Comparison of ENCODE assay signal across 1 mouse cellular context in the genomic region with DNA sequence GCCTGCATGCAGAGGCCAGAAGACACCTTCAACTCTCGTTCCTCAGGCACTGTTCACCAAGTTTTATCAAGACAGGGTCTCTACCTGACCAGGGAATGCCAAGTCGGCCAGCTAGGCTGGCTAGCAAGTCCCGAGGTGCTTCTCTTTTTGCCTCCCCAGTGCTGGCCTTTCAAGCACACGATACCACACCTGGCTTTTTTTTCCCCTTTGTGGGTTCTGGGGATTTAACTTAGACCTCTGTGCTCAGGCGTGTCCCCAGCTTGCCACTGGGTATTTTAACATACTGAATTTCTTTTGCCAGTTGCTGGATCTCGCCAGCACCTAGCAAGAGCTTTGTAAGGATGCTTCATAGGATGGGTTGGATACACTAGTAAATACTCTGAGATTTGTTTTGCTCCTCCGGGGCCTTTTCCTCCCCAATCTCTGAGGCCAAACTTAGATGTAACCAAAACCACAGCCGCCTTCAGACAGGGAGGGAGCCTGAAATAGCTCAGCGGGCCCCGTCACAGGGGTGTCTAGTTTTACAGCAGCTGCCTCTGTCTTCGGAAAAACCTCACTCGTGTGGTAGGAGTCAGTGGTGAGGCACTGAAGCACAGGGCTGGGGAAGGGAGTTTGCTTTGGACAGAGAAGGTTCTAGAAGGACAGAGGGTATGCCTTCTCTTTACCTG.
A peak's percentile ranks its signal among the peaks of the same experiment; 100 is the strongest.
TF ChIP-seq lines count a peak whose summit lies in the region.

No protein-coding gene starts in this region.

TF ChIP-seq in CH12.LX, 34 proteins besides CTCF, POLR2A, EP300 and RAD21 (continued from another document):
- peak; percentile 97 for TF ChIP-seq MEF2A (IDR thresholded peaks at IDR 0.05; ENCODE audit: borderline replicate concordance, low read depth, low read length)
- peak; percentile 57; the same call in 1 of the 2 replicates for TF ChIP-seq ETS1 (conservative IDR thresholded peaks at IDR 0.05; ENCODE audit: low read depth, low read length)
- peak; percentile 34; the same call in 1 of the 2 replicates for TF ChIP-seq CHD2 (IDR thresholded peaks at IDR 0.05; ENCODE audit: low read length)
- no peak; the same call in 1 of the 2 replicates for TF ChIP-seq TCF12 (IDR thresholded peaks at IDR 0.05; ENCODE audit: low read depth, low read length)
- TF ChIP-seq SIN3A (IDR thresholded peaks at IDR 0.05; ENCODE audit: low read length), result peak; percentile 62; the same call in 1 of the 2 replicates
- no peak for TF ChIP-seq MAZ (IDR thresholded peaks at IDR 0.05; ENCODE audit: low read depth, low read length)
- TF ChIP-seq MXI1 (IDR thresholded peaks at IDR 0.05; ENCODE audit: low read depth, low read length), result no peak
- no peak for TF ChIP-seq POLR2AphosphoS2 (IDR thresholded peaks at IDR 0.05; ENCODE audit: low read depth, low read length)
- TF ChIP-seq JUN (IDR thresholded peaks at IDR 0.05; ENCODE audit: insufficient read depth, low read depth, low read length), result no peak
- TF ChIP-seq UBTF (IDR thresholded peaks at IDR 0.05; ENCODE audit: low read depth, low read length), result 0 out of 2 replicates have a peak, but pooled peaks have one; percentile 51
- TF ChIP-seq ELF1 (IDR thresholded peaks at IDR 0.05; ENCODE audit: low read depth, low read length), result no peak
- TF ChIP-seq TBP (conservative IDR thresholded peaks at IDR 0.05; ENCODE audit: low read depth, low read length), result no peak
- no peak for TF ChIP-seq KAT2A (IDR thresholded peaks at IDR 0.05; ENCODE audit: insufficient replicate concordance, low read length)
- TF ChIP-seq BHLHE40 (IDR thresholded peaks at IDR 0.05; ENCODE audit: low read depth, low read length), result peak; percentile 63; the same call in 1 of the 2 replicates
- no peak for TF ChIP-seq MAFK (IDR thresholded peaks at IDR 0.05; ENCODE audit: insufficient replicate concordance, low read length)
- TF ChIP-seq ZNF384 (IDR thresholded peaks at IDR 0.05; ENCODE audit: low read depth, low read length), result peak; percentile 50
- no peak for TF ChIP-seq GABPA (IDR thresholded peaks at IDR 0.05; ENCODE audit: insufficient replicate concordance, low read depth, low read length)
- TF ChIP-seq E2F4 (IDR thresholded peaks at IDR 0.05; ENCODE audit: insufficient replicate concordance, low read depth, low read length), result no peak
- TF ChIP-seq NRF1 (IDR thresholded peaks at IDR 0.05; ENCODE audit: low read depth, low read length), result no peak
- peak; percentile 41; the same call in 1 of the 2 replicates for TF ChIP-seq MAX (IDR thresholded peaks at IDR 0.05; ENCODE audit: low read length)
- no peak for TF ChIP-seq USF1 (IDR thresholded peaks at IDR 0.05; ENCODE audit: low read depth, low read length)
- TF ChIP-seq SMC3 (IDR thresholded peaks at IDR 0.05; ENCODE audit: low read depth, low read length), result no peak
- no peak for TF ChIP-seq JUND (conservative IDR thresholded peaks at IDR 0.05; ENCODE audit: low read depth, low read length)
- TF ChIP-seq NELFE (IDR thresholded peaks at IDR 0.05; ENCODE audit: low read depth, low read length), result no peak
